Mouse (Mus musculus): ENCODE data around the gene Zfp687.

DNA sequence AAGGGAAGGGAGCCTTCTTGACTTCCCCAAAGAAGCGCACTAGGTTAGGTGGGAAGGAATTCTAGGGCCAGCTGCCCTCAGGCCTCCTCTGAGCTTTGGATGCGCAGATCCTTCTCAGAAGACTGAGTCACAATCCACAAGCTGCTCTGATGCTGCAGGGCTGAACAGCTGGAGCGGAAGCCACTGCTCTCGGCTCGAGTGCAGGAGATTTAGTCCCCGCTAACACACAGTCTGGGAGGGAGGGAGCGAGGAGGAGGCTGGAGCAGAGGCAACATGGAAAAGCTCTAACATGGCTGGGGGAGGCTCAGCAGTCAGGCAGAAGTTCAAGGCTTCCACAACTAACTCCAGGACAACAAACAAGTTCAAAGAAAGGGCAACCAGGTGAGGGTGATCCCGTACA is 42.8 kb upstream of the Zfp687 start:
- TF ChIP-seq CTCF (IDR thresholded peaks at IDR 0.05; ENCODE audit: low read depth) (no peak), EP300 (IDR thresholded peaks at IDR 0.05; ENCODE audit: low read depth) (no peak)
